Mouse (Mus musculus) thymus, postnatal 14 days (tissue): ENCODE measurements around the gene Egf.

Experiments
- DNase-seq: peaks from one replicate; pipeline ENCODE4 v3.0.0; 2021

The Egf gene

GRCm38 (mm10) chr3:129714542-129715145, 40.5 kb downstream of the Egf start:
- no peak for DNase-seq

GRCm38 (mm10) chr3:129708157-129708556, 47.0 kb downstream of the Egf start:
- peak; percentile 47 for DNase-seq

- DNase-seq, result no peak
Observed at GRCm38 (mm10) chr3:129698882-129699281, 56.2 kb downstream of the Egf start.

- DNase-seq, result no peak
Observed at GRCm38 (mm10) chr3:129698365-129698764, 56.8 kb downstream of the Egf start.

- no peak for DNase-seq
Observed at GRCm38 (mm10) chr3:129697691-129698090, 57.4 kb downstream of the Egf start.

GRCm38 (mm10) chr3:129695943-129696342, 59.2 kb downstream of the Egf start:
- DNase-seq, result no peak

GRCm38 (mm10) chr3:129693581-129693980, 61.5 kb downstream of the Egf start:
- no peak for DNase-seq

- peak; percentile 21 for DNase-seq
Observed at GRCm38 (mm10) chr3:129692816-129693215, 62.3 kb downstream of the Egf start.

- DNase-seq, result no peak
Observed at GRCm38 (mm10) chr3:129687429-129687828, 67.7 kb downstream of the Egf start.

- DNase-seq, result peak; percentile 64
Observed at GRCm38 (mm10) chr3:129686698-129687333, 68.3 kb downstream of the Egf start.

GRCm38 (mm10) chr3:129686196-129686595, 68.9 kb downstream of the Egf start:
- DNase-seq, result no peak

GRCm38 (mm10) chr3:129683060-129683679, 71.9 kb downstream of the Egf start:
- DNase-seq, result peak; percentile 47

- DNase-seq, result no peak
Observed at GRCm38 (mm10) chr3:129682389-129682788, 72.7 kb downstream of the Egf start.

- DNase-seq, result no peak
Observed at GRCm38 (mm10) chr3:129681841-129682240, 73.3 kb downstream of the Egf start.

- no peak for DNase-seq
Observed at GRCm38 (mm10) chr3:129680258-129680657, 74.9 kb downstream of the Egf start.

- no peak for DNase-seq
Observed at GRCm38 (mm10) chr3:129675923-129676322, 79.2 kb downstream of the Egf start.

GRCm38 (mm10) chr3:129663906-129664305, 91.2 kb downstream of the Egf start:
- no peak for DNase-seq

GRCm38 (mm10) chr3:129658776-129659175, 96.3 kb downstream of the Egf start:
- peak; percentile 62 for DNase-seq

GRCm38 (mm10) chr3:129657775-129658174, 97.3 kb downstream of the Egf start:
- no peak for DNase-seq

GRCm38 (mm10) chr3:129657222-129657621, 97.9 kb downstream of the Egf start:
- no peak for DNase-seq

GRCm38 (mm10) chr3:129656540-129656939, 98.6 kb downstream of the Egf start:
- DNase-seq, result no peak

GRCm38 (mm10) chr3:129652476-129652875, 102.6 kb downstream of the Egf start:
- no peak for DNase-seq

- DNase-seq, result no peak
Observed at GRCm38 (mm10) chr3:129651765-129652164, 103.4 kb downstream of the Egf start.

GRCm38 (mm10) chr3:129650931-129651330, 104.2 kb downstream of the Egf start:
- DNase-seq, result no peak

GRCm38 (mm10) chr3:129650293-129650612, 104.9 kb downstream of the Egf start:
- DNase-seq, result no peak
